Mouse (Mus musculus): ENCODE results near the gene Etv6.

- TF ChIP-seq CTCF (IDR thresholded peaks at IDR 0.05; ENCODE audit: low read depth, low read length): no peak
- TF ChIP-seq POLR2A (IDR thresholded peaks at IDR 0.05; ENCODE audit: extremely low read depth, insufficient read depth, low read length): no peak
These were observed 116.5 kb downstream of the Etv6 start for GRCm38 (mm10) chr6:134151853-134152505.
